Mouse (Mus musculus) frontal cortex, postnatal 10 days (tissue): ENCODE data around the gene Ptpn21.

Experiments
- DNase-seq, 2 experiments: peaks; one replicate each; pipeline ENCODE4 v3.0.0; 2022; ENCODE audit warnings: low spot score in 2 of 2, mixed read lengths in 1 of 2

Ptpn21 gene

DNA sequence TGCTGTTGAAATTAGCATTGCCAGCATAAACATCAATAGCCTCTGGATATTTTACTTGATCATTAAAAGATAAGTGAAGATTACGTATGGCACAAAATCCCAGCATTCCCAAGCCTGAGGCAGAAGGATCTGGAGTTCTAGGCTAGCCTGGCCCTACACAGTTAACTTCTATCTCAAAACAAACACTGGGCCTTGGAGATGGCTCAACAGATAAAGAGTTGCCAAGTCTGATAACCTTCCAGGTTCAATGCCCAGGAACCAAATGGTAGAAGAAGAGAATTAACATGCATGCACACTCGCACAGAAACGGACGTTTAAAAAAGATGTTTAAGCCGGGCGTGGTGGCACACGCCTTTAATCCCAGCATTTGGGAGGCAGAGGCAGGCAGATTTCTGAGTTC is 13.0 kb downstream of the Ptpn21 start:
- DNase-seq: no peak

DNA sequence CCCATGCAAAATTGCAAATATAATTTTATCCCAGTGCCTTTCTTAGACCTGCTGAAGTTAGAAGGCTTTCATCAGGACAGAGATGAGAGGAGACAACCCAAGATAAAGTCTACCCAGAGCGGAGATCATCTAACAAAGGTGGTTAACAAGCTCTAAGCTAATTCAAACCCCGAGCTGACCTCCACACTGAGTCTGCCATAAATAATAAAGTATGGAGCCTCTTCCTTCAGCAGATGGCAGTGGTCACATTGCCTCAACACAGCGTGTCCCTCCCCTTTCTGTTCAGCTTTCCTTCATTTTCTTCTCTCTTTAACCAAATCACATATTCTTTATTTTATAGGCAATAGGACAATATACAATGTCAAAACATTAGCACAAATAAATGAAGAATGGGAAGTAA is 16.2 kb downstream of the Ptpn21 start:
- DNase-seq: no peak

DNA sequence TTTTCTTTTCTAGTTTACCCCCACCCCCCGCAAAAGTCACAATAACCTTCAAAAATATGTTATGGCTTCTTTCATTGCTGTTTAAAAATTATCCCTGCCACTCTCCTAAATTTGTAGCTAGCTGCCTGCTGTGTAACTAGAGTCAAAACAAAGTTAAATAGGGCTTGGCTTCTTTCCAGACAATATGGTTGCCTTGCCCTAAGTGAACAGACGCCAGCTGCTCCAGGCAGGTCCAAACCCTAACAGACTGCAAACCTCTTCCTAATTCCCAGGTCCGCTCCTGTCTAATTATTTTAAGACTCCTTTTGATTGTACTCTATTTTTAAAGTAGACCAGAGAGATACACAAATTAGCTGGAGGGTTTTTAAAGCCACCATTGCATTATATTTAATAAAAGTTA is 16.6 kb downstream of the Ptpn21 start:
- DNase-seq: no peak

DNA sequence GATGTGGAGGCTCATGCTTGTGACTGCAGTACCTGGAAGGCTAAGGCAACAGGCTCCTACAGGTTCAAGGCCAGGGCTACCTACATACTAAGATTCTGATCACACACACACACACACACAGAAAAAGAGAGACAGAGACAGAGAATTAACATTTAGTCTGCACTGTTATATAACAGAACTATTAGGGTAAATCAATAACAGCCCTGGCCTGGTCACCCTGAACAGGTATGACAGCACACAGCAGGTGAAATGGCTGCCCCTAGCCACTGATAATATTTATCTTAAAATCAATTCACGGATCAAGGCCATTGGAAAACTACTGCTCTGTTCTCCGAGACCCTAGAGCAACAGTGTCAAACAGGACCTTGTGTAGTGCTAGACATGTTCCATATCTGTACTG is 21.1 kb downstream of the Ptpn21 start:
- DNase-seq: no peak

DNA sequence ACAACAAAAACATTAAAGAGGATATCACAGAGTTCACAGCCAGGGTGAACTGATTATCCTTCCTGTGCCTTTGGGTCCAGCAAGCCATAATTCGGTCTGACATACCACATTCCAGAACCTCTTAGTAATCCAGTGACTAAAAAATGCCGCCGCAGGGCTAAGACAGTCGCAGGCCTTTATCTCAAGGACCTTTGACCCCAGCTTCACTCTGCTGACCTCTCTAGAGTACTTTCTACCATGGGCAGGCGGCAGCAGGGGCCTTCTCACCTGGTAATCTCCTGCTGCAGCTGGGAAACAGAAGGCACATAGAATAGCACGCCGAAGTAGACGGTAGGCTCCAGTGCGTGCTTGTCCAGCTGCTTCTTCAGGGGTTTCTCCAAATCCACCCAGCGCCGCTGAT is 22.4 kb downstream of the Ptpn21 start:
- no peak for DNase-seq

DNA sequence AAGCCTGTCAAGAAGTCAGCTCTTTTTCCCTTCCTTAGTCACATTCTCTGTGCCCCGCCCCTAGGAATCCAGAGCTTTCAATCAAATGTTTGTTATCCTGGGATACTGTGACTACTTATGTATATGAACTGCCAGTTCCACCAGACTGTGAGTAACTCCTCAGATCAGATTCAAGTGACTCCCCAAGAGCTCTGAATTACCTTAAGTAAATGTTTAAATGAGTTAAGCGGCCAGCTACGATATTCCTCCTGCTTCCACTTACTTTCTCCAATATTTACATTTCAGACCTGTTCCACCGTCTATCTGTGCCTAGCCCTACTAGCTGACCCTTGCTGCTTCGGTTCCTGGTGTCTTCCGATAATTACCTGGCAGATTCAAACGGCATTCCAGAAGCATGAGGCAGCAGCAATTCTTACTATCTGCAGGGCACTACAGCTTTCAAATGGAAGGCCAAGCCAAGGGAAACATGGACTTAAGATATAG is 23.5 kb downstream of the Ptpn21 start:
- no peak for DNase-seq

DNA sequence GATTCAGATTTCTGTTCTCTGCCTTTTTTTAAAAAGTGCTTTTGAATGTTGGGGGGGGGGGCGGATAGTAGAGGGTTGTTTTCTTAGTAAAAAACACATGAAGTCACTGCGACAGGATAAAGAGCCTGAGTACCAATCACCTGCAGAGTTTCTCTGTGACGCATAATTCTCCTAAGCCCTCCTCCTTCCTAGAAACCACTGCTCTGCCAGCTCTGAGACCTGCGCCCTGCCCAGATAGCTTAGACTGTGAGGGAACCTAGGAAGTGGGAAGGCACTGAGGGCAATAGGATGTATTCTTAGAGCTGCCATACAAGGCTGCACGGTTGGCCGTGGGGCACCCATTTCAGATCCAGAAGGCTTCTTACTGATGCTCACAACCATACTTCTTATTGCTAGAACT is 24.4 kb downstream of the Ptpn21 start:
- DNase-seq: no peak

DNA sequence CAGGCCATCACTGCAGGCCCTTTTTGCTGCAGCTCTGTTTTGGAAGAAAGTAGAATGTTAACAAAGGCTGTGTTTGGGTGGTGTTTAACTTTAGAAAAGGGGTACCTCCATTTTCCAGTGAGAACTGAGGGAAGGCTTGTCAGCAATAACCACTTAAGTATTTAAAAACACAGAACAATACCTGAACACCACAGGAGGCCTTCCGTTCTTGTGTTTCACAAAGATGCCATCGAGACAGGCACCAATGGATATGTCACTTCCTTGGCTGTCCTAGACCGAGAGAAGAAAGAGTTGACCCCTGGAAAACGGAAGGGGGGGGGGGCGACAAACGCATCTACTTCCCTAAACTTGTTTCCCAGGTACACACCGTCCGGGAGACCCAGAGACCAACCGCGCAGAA is 33.2 kb downstream of the Ptpn21 start:
- DNase-seq: no peak

DNA sequence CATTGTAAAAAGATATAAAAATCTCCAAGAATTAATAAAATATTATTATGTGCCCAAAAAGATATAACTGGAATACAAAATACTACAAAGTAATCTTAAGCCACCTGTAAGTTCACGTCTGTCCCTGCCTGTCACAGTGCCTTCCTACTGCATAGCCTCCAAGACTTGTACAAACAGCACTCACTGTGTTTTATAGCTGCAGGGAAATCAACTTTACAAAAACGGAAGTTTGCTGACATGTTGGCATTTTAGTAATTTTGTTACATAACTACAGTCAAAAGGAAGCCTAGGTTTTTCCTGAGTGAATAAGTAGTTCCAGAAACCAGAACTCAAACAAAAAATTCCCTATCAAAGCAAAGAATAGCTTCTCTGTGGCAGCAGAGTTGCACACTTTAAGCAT is 33.7 kb downstream of the Ptpn21 start:
- DNase-seq: no peak

DNA sequence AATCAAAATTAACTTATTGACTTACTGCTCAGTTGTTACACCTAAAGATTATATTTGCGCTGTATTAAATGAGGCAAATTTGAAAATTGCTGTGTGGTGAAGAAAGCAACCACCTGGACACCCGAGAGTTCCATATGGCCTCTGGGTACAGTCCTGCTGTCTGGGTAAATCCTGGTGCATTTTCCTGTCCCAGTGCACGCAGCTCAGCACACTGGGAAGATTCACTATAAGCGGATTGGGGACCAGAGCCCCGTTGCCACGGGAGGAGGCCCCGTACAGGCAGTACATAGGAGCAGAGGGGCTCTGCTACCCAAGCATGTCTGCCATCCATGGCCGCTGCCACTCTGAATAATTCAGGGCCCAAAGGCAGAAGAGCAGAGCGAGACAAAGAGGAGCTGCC is 35.6 kb downstream of the Ptpn21 start:
- no peak for DNase-seq

DNA sequence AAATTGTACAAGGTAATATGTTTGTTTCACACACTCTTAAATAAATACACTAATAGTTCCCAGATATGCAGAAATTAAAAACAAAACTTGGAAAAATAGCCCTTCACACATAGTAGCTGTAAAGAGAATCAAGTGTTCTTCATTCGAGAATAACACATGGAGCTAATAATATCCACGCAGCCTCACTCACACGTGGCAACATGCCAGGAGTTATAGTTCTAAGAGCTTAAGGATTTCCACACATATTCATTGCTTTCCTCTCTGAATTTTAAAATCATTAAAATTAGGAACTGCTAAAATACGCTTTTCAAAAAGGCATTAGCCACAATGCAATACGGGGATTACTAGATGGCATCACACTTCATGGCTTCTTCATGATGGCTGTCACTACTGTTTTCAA is 40.0 kb downstream of the Ptpn21 start:
- DNase-seq: no peak

DNA sequence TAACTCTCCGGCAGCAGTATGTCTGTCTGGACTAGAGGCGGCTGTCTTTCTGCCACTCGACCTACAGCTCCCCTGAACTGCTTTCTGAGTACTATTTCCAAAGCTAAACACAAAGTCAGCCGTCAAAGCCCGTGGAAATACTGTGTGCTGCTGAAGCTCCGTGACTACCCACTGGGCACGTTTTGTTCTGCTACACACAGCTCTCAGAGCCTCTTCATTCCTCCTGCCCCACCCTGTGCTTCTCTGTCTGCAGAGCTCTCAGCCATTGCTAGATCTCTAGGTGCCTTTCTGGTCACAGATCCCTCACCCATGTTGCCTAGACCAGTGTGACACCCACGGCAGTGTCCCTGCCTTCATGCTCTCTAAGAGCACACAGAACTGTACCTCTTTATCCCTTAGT is 47.0 kb downstream of the Ptpn21 start:
- DNase-seq: no peak

DNA sequence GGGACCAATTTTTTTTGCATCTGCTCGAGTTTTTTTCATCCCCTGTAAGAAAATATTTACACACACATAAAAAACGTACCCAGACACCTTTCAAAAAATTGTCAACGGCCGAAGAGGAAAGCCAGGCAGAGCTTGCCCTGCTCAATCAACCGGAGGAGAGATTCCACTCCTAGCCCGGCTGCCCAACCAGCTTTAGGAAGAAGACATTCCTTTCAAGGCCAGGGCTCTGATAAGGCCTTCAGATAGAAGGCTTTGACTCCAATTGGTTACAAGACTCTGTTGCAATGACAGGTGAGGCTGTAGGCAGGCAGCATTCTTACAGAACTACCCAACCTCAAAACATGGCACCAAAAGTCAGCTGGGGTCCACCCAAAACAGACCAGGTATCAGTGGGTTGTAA is 53.6 kb downstream of the Ptpn21 start:
- no peak for DNase-seq

DNA sequence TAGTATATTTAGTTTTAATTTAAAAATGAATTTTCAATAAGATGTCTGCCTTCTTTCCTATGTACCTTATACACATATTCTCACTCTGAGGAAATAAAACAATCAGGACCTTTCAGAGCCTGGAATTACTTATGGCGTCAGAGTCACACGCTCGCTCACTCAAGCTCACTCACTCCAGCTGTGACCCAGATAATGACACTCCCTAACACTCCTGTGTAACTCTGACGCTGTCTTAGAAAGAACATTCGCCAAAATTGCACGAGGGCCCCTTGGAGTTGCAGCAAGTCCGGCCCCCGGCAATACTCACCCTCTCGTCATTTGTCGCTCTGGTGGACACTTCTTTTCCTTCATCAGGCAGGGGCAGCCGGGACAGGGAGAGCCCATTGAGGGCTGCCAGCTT is 54.0 kb downstream of the Ptpn21 start:
- DNase-seq: no peak

DNA sequence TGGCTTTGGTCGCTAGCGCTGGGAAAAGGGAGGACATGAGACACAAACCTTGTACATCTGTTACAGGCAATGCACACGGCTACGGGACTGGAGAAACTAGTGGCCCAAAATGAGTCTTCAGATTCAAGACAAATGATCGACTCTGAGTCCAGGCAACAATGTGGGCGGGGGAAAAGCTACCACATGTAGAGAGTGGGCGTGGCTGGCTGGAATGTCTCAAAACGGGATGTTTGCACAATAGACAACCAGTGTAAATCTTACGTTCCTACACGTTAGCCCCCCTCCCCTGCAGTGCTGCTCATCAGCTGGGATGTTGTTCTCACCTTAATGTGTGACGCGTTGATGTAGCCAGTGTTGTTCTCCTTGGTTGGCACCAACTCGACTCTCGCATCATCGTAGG is 55.0 kb downstream of the Ptpn21 start:
- DNase-seq: no peak

DNA sequence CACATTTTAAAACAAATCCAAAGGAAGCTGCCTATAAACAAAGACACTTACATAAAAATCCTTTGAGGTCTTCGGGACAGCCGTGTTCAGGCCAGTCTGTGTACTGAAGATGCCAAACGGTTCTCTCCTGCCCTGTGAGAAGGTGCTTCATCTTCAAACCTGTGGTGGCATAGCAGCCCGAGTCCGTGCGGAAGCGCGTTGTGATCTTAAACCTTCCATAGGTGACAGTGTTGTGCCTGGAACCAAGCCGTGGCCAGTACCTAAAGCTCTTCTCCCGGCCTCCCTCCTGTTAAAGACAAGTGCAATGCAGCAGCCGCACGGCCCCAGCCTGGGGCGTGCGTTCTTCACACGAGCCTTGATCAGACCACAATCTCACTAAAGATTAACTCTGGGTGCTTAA is 57.3 kb downstream of the Ptpn21 start:
- DNase-seq: no peak

DNA sequence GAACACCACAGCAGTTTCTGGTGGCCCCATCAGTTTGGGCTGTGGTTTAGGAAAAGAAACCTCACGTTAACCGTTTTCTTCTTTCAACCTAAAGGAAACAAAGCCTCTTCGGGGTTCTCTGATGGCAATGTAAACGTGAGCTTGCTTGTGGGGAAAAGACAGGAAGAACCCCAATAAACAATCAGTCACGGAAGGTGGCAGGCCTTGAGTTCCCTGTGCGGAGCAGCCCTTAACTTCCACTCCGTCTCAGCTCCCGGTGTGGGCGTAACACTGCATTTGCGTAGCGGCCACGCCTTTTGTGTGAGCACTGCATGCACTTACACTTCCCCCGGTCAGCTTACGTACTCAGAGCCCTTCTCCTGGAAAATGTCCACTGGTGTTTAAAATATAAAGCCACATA is 59.9 kb downstream of the Ptpn21 start:
- no peak for DNase-seq

DNA sequence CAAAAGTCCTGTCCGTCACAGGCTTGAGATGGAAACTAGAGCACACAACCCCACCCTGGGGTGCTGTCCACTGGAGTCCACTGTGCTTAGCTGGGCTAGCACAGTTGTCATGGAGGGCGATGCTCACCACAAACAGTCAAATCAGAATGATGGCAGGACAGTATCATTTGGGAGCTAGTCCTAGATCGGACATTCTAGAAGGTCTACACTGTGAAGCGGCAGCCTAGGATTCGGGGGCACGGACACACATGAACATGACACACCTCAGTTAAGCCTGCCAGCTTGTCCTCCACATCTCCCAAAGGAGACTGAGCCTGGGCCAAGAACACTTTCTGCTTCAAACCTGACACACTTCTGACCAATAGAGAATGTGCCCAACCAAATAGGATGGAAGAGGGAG is 60.3 kb downstream of the Ptpn21 start:
- DNase-seq: no peak

DNA sequence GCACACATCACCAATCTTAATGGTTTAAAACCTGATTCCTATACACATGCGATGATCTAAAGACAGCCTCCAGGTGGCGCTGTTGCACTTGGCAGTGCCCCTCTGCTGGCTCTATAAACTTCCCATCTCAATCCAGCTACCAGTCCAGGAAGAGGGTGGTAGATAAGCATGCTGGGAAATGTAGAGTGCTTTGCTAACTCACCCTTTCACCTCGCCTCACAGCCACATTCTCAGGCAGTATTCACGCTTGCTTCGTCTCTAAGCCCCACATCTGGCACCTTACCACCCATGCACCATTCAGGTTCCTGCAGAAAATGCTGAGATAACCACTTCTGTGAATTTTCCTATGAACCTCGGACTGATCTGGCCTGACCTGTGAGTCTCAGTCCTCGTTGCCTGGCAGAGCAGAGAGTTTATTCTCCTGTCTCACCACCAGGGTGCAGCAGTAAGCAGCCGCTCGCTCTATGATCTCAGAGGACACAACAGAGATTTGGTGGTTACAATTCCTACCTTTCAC is 62.5 kb downstream of the Ptpn21 start:
- DNase-seq: peak; percentile 55 to 75

DNA sequence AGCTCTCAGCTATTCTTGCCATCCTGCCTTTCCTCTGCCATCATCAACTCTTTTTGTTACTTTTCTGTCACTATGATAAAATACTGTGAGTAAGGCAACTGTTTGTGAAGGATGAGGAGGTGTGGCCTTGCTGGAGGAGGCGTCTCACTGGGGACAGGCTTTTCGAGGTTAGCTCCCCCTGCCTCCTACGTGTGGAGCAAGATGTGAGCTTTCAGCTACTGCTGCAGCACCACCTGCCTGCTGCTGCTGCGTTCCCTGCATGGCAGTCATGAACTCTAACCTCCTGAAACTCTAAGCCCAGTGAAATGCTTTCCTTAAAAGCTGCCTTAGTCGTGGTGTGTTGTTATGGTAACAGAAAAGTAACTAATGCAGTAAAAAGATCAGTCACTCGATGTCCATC is 63.3 kb downstream of the Ptpn21 start:
- DNase-seq: no peak

DNA sequence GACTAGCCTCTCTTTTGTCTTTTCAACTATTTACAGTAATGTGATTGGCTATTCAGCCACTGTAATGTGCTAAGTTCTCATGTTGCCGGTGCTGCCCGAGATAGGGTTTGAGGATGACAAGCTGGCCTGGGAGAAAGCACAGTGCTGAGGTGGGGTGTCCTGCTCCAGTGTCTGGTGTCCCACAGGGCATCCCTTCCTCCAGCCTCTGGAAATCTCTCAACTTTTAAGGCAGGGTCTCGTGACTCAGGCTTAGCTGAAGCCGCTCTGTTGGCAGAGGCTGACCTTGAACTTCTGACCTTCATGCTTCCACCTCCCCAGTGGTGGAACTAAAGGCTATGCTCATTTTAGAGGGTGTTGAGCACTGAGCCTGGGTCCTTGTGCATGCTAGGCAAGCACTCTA is 66.8 kb downstream of the Ptpn21 start:
- DNase-seq: no peak

DNA sequence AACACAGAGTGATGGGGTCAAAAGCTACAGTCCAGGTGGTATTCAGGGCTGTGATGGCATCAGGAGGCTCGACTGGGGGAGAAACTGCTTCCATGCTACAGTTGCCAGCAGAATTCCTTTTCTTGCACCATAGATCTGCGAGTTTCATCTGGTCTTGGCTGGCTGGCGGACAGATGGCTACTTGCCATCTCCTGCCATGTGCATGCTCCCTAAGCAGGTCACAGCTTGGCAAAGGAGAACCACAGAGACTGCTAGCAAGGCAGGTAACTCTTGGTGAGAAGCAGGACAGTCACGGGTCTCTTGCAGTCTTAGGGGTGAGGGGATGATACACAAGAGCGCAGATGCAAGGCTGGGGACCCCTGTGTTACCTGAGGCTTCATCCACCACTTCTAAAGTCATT is 67.3 kb downstream of the Ptpn21 start:
- no peak for DNase-seq

DNA sequence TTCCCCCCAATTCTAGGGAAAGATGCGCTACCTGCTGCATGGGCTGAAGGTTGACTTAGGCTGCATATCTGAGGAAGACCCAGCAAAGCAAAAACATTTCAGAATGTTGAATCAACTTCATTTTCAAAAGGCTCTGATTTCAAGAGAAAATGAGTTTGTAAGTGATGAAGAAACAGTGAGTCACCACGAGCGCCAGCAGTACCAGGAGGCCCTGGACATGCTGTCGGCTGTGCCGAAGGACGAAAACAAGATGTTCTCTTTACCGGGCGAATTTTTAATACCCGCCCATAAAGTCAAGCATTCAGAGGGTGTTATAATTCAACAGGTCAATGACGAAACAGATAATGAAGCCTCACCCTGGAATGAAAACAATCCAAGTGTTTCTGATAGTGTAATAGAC is 68.1 kb downstream of the Ptpn21 start:
- DNase-seq: no peak

DNA sequence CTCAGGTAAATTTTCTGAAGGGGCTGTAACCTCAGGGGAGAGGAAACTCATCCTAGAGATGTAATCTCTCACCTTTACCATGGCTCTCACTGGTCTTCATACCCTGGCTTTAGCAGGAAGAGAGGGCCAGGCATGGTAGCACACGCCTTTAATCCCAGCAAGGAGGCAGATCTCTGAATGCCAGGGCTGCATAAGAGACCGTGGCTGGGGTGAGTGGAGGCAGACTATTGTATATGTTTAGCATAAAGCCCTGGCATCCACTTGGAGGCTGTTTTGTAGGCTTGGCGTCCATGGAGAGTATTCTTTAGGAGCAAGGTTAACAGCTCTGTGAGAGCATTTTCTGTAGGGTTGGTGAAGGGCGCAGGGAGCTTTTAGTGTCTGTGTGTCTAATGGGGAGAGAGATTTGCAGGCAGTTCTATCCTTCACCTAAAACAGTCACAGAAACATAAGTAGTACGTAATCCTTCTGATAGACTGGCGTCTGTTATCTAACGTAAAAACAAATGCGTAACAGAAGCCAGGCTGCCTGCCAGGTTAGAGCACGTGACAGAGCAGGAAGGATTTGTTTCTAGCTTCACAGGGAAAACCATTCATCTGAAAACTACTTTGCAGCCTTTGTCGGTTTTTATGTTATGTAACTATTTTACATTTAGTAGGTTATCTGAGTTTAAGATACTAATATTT is 68.9 kb downstream of the Ptpn21 start:
- no peak for DNase-seq
